Mouse (Mus musculus) B cell, adult 2 months (primary cell): ENCODE results near the gene Hist1h3c.
A peak's percentile ranks its signal among the peaks of the same experiment; 100 is the strongest.
"Not testable (repeated sequence)": the region's sequence is repeated elsewhere in the genome, so short reads cannot be mapped to it uniquely, and the experiment has no call there.

Experiments
- DNase-seq, 2 experiments: peaks; one replicate each; pipeline ENCODE4 v3.0.0; 2022

The Hist1h3c gene

GRCm38 (mm10) chr13:23745381-23746161 is at the start of gene Hist1h3c:
Gene Hist1h3c (minus strand): TSS chr13:23745602.
- peak; percentile 84 to 86 for DNase-seq

- peak; percentile 63 to 69 for DNase-seq
Observed at GRCm38 (mm10) chr13:23792520-23792919, 47.1 kb upstream of the Hist1h3c start.

- DNase-seq: no peak
Observed at GRCm38 (mm10) chr13:23779025-23779424, 33.6 kb upstream of the Hist1h3c start.

- no peak for DNase-seq
Observed at GRCm38 (mm10) chr13:23778339-23778738, 32.9 kb upstream of the Hist1h3c start.

GRCm38 (mm10) chr13:23772561-23773313 is 27.3 kb upstream of the Hist1h3c start:
- DNase-seq: no peak

- DNase-seq: not testable (repeated sequence)
Observed at GRCm38 (mm10) chr13:23769613-23770012, 24.2 kb upstream of the Hist1h3c start, which contains the start of gene Trim38. Gene Trim38 (plus strand): TSS chr13:23769913.

GRCm38 (mm10) chr13:23768834-23769397 is 23.5 kb upstream of the Hist1h3c start:
- DNase-seq: no peak

GRCm38 (mm10) chr13:23766772-23767171 is 21.4 kb upstream of the Hist1h3c start:
- DNase-seq: no peak

GRCm38 (mm10) chr13:23765172-23765513 is 19.7 kb upstream of the Hist1h3c start:
- DNase-seq: no peak

GRCm38 (mm10) chr13:23764324-23765171 is 19.1 kb upstream of the Hist1h3c start:
- no peak for DNase-seq

- peak; percentile 87 to 89 for DNase-seq
Observed at GRCm38 (mm10) chr13:23763586-23764323, 18.4 kb upstream of the Hist1h3c start, which contains the start of gene Hist1h1a. Gene Hist1h1a (plus strand): TSS chr13:23763666.

- no peak for DNase-seq
Observed at GRCm38 (mm10) chr13:23763242-23763585, 17.8 kb upstream of the Hist1h3c start.

- DNase-seq: peak; percentile 76
Observed at GRCm38 (mm10) chr13:23761871-23762821, 16.7 kb upstream of the Hist1h3c start, which contains the start of gene Hist1h3a. Gene Hist1h3a (minus strand): TSS chr13:23762386.

GRCm38 (mm10) chr13:23760972-23761864 is 15.8 kb upstream of the Hist1h3c start, which contains the start of gene Hist1h4a:
Gene Hist1h4a (minus strand): TSS chr13:23761230.
- DNase-seq: peak; percentile 99

- DNase-seq: peak; percentile 46 to 58
Observed at GRCm38 (mm10) chr13:23760240-23760971, 15.0 kb upstream of the Hist1h3c start.

- DNase-seq: no peak
Observed at GRCm38 (mm10) chr13:23759916-23760239, 14.5 kb upstream of the Hist1h3c start.

- DNase-seq: no peak
Observed at GRCm38 (mm10) chr13:23759251-23759771, 13.9 kb upstream of the Hist1h3c start.

GRCm38 (mm10) chr13:23757921-23758320 is 12.5 kb upstream of the Hist1h3c start:
- DNase-seq: no peak
